Mouse (Mus musculus) liver, embryonic 13.5 days (tissue): ENCODE results near the gene Tmem82. TPM values are rescaled to one million over a fixed set of nuclear protein-coding genes. Genes with fewer than 3 reads are reported as not detected.

Experiments used
- ATAC-seq: fragments of 200-750 bp; cut with Nextera tagmentation; 2 replicates; pipeline ENCODE4 v1.8.0; 2017; ENCODE audit warnings: low read depth, mild to moderate bottlenecking, moderate number of reproducible peaks, moderate library complexity
- DNase-seq: peaks from one replicate; pipeline ENCODE4 v3.0.0; 2022
- H3K27ac ChIP-seq: fragments of 300-500 bp; sonication (generic); 2 replicates; pipeline ENCODE4 v1.5.1; 2015; ENCODE audit warnings: moderate library complexity, mild to moderate bottlenecking, inconsistent platforms
- H3K27me3 ChIP-seq: fragments of 300-500 bp; sonication (generic); 2 replicates; pipeline ENCODE4 v1.6.1; 2015; ENCODE audit warnings: mild to moderate bottlenecking, inconsistent platforms
- H3K36me3 ChIP-seq: fragments of 300-500 bp; sonication (generic); 2 replicates; pipeline ENCODE4 v1.6.1; 2015; ENCODE audit warnings: mild to moderate bottlenecking, inconsistent platforms
- H3K4me1 ChIP-seq: fragments of 300-500 bp; sonication (generic); replicated peaks from 2 replicates; pipeline ENCODE4 v1.6.1; 2015; ENCODE audit warnings: inconsistent platforms
- H3K4me2 ChIP-seq: fragments of 300-500 bp; sonication (generic); 2 replicates; pipeline ENCODE4 v1.6.1; 2015; ENCODE audit warnings: inconsistent platforms, mild to moderate bottlenecking, moderate library complexity
- H3K4me3 ChIP-seq: fragments of 300-500 bp; sonication (generic); replicated peaks from 2 replicates; pipeline ENCODE4 v1.5.1; 2015; ENCODE audit warnings: mild to moderate bottlenecking, inconsistent platforms
- H3K9ac ChIP-seq: fragments of 300-500 bp; sonication (generic); 2 replicates; pipeline ENCODE4 v1.6.1; 2015; ENCODE audit warnings: mild to moderate bottlenecking, inconsistent platforms
- H3K9me3 ChIP-seq: fragments of 300-500 bp; sonication (generic); replicated peaks from 2 replicates; pipeline ENCODE4 v1.6.1; 2016; ENCODE audit warnings: inconsistent platforms
- WGBS: fragments of 180-500 bp; shearing (Covaris S2); methylation state at CpG from one replicate; pipeline ENCODE4 v1.1.7; 2015; ENCODE audit not compliant: insufficient replicate concordance; 5-methylcytosine and 5-hydroxymethylcytosine counted together
- polyA plus RNA-seq: library from polyadenylated mRNA; unstranded; fragments of >200 nt; fragmentation: Nextera tagmentation; extraction: Ambion mirVana; gene quantifications from 2 replicates; pipeline ENCODE4 v1.2.1, GENCODE M21; 2015

The Tmem82 gene
- polyA plus RNA-seq, 1 experiment from 2014 or later = 3.7 TPM

DNA sequence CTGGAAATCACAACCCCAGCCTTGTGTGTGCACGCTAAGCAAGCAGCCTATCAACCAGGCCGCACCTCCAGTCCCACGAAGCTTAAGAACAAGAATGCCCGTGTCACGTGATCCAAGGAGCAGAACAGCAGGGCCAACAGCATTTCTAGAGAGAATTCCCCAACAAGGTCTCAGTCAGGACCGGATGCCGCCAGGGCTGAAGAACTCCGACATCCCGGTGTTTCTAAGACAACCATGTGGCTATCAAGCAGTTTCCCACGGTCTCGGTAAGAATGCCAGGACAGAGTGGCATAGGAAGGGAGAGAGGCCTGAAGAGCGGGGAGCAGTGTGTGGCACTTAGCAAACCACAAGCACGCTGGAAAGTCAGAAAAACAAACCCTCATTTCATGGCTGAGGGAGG lies 35.4 kb upstream of the Tmem82 start:
- peaks cover 22% of the 10 kb centered on the region for H3K36me3 ChIP-seq
- ATAC-seq (no peak), DNase-seq (no peak)
- WGBS = 84% methylated on average over 13 of the region's 13 CpGs
- H3K4me3 ChIP-seq = no peak overlapping the region
- H3K9me3 ChIP-seq = no peaks in the 10 kb centered on the region
- H3K27ac ChIP-seq = no peak overlapping the region
- H3K9ac ChIP-seq = no peak overlapping the region
- peaks cover 30% of the 10 kb centered on the region for H3K4me1 ChIP-seq
- no peak overlapping the region for H3K4me2 ChIP-seq
- H3K27me3 ChIP-seq = no peaks in the 10 kb centered on the region

DNA sequence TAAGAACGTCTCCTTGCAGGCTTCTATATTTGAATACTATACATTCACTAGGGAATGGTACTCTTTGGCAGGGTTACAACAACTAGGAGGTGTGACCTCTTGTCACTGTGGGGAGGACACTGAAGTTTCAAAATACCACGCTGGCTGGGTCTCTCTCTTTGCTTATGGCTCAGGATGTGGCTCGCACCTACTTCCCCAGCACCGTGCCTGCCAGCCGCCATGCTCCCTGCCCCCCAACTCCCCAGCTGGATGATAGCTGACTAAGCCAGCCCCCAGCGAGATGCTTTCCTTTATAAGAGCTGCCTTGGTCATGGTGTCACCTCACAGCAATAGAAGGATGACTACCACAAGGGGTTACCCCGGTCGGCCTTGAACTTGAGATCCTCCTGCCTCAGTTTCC lies 34.6 kb upstream of the Tmem82 start:
- no peaks in the 10 kb centered on the region for H3K27me3 ChIP-seq
- H3K9me3 ChIP-seq = no peaks in the 10 kb centered on the region
- no peak overlapping the region for H3K27ac ChIP-seq
- WGBS = 64% methylated on average over 8 of the region's 8 CpGs
- H3K4me1 ChIP-seq = peaks cover 23% of the 10 kb centered on the region
- H3K4me3 ChIP-seq = no peak overlapping the region
- H3K36me3 ChIP-seq = peaks cover 24% of the 10 kb centered on the region
- no peak overlapping the region for H3K9ac ChIP-seq
- no peak overlapping the region for H3K4me2 ChIP-seq
- DNase-seq (no peak), ATAC-seq (no peak)

DNA sequence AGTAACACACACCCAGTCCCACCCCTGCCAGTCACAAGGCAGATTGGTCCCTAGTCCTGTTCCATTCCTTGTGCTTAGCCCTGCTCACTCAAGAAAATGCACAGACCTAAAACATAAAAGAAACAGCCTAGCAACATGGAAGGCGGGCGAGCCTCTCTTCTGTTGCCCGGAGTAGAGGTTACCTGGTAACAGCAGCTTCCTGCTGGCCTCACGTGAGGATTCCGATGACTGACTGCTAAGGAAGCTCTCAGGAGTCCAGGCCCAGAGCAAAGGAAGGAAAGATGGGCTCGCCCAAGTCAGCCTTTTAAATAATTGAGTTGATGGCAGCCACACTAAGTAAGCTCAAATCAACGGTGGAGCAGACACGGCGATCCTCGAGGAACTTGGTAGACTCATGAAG lies 33.5 kb upstream of the Tmem82 start:
- Histone ChIP-seq H3K27ac (no peak overlapping the region), H3K27me3 (no peaks in the 10 kb centered on the region), H3K4me1 (peaks cover 16% of the 10 kb centered on the region), H3K36me3 (peaks cover 21% of the 10 kb centered on the region), H3K4me2 (no peak overlapping the region), H3K9ac (no peak overlapping the region), H3K4me3 (no peak overlapping the region), H3K9me3 (no peaks in the 10 kb centered on the region)
- no peak for DNase-seq
- ATAC-seq = no peak
- WGBS = 82% methylated on average over 10 of the region's 10 CpGs

DNA sequence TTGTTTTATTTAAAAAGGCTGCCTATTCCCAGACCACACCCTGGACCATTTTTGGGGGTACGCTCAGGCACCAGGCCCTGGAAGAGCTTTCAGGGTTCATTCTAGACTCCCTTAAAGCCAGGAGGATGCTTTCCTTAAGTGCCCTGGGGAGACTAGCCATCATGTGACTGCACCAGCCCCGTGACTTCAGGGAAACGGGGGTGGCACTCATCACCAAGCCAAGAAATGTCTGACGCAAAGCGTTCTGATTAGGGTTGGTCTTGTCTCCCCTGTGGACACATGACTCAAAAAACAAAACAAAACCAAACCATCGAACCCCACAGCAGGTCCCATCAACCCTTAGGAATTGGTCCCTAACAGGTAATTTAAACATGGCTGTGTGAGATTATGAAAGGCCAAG lies 32.9 kb upstream of the Tmem82 start:
- Histone ChIP-seq H3K4me2 (no peak overlapping the region), H3K27me3 (no peaks in the 10 kb centered on the region), H3K4me1 (peaks cover 10% of the 10 kb centered on the region), H3K36me3 (peaks cover 21% of the 10 kb centered on the region), H3K4me3 (no peak overlapping the region), H3K27ac (no peak overlapping the region), H3K9ac (no peak overlapping the region), H3K9me3 (no peaks in the 10 kb centered on the region)
- no peak for ATAC-seq
- no peak for DNase-seq
- 82% methylated on average over 6 of the region's 6 CpGs for WGBS

DNA sequence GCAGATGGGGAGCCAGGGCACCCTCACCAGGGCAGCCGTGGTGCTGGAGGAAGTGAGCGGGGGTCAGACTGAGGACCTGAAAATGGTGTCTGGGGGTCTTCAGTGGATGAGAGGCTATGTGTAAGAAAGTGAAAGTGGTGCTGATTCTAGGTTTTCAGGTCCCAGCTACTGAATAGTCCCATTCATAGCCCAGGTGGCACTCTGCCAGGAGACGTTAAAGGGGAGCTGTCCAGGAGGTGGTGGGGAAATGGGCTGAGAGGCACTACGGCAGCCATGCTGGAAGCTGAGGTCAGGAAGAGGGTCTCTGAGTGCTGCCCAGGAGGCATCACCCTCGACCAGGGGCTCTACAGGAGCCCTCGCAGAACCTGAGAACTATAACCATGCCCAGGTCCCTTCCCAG lies 30.8 kb upstream of the Tmem82 start:
- no peak overlapping the region for H3K4me2 ChIP-seq
- H3K27ac ChIP-seq = no peak overlapping the region
- H3K27me3 ChIP-seq = no peaks in the 10 kb centered on the region
- WGBS = 77% methylated on average over 6 of the region's 6 CpGs
- H3K4me3 ChIP-seq = no peak overlapping the region
- H3K9me3 ChIP-seq = no peaks in the 10 kb centered on the region
- peaks cover 20% of the 10 kb centered on the region for H3K36me3 ChIP-seq
- no peak overlapping the region for H3K9ac ChIP-seq
- ATAC-seq = no peak
- 0 out of 2 replicates have a peak, but pooled peaks cover 2% of the 10 kb centered on the region for H3K4me1 ChIP-seq
- DNase-seq = no peak

DNA sequence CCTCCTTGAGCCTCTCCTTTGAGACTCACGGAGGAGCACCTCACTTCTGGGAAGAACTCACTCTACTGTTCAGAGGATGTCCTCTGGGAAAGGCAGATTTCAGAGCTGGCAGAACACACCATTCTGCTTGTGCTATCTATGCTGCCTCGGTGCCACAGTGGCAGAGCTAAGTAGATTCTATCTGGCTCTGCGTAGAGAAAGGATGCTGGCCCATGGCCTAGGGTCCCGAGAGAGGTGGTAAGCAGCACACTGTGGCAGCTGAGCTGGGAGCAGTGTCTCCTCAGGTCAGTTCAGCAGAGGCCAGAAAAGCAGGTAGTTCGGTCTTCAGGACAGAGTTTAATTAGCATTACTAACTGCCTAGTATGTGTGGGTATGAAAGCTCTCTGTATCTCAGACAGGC lies 29.8 kb upstream of the Tmem82 start:
- no peak for ATAC-seq

DNA sequence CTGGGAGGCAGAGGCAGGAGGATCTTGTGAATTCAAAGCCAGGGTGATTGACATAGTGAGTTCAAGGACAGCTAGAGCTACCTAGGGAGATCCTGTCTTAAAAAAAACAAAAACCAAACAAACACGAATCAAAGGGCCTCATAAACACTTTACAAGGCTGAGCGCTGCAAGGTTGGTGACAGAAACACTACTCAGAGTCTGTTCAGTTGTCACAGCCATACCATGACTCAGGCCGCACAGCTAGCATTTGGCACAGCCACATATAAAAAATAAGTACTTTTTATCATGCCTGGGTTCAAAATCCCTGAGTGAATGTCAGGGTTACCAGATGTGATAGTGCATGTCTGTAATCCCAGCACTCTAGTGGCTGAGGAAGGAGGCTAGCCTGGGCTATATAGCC lies 28.8 kb upstream of the Tmem82 start:
- H3K36me3 ChIP-seq = peaks cover 10% of the 10 kb centered on the region; the same call in 1 of the 2 replicates
- H3K4me1 ChIP-seq = no peaks in the 10 kb centered on the region; the same call in 1 of the 2 replicates
- no peak overlapping the region for H3K9ac ChIP-seq
- ATAC-seq (no peak), DNase-seq (no peak)
- no peak overlapping the region for H3K4me3 ChIP-seq
- H3K4me2 ChIP-seq = no peak overlapping the region
- WGBS = 69% methylated on average over 3 of the region's 3 CpGs
- H3K27me3 ChIP-seq = no peaks in the 10 kb centered on the region
- no peaks in the 10 kb centered on the region for H3K9me3 ChIP-seq
- H3K27ac ChIP-seq = no peak overlapping the region

More for the DNA sequence above, 29.8 kb upstream of the Tmem82 start:
- 87% methylated on average over 5 of the region's 5 CpGs for WGBS
- Histone ChIP-seq H3K36me3 (peaks cover 12% of the 10 kb centered on the region; the same call in 1 of the 2 replicates), H3K27me3 (no peaks in the 10 kb centered on the region), H3K9me3 (no peaks in the 10 kb centered on the region), H3K9ac (no peak overlapping the region), H3K4me1 (peaks cover 2% of the 10 kb centered on the region; the same call in 1 of the 2 replicates), H3K4me3 (no peak overlapping the region), H3K4me2 (no peak overlapping the region), H3K27ac (no peak overlapping the region)
- DNase-seq = no peak

DNA sequence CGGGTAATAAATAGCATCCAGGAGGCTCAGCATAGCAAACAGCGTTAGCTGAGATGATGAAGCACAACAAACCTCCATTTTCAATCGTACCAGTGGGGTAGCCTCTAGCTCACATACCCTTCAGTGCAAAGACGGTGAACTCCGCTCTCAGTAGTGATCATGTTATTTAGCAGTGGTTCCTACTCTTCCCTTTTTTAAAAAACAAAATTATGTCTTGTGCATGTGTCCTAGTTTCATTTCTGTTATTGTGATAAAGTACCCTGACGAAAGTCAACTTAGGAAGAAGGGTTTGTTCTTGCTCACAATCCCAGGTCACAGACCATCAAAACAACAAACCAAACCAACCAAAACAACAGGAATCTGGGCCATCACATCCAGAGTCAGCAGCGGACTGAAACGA lies 27.6 kb upstream of the Tmem82 start:
- H3K4me2 ChIP-seq = no peak overlapping the region
- H3K27me3 ChIP-seq = no peaks in the 10 kb centered on the region
- no peaks in the 10 kb centered on the region; the same call in 1 of the 2 replicates for H3K4me1 ChIP-seq
- no peaks in the 10 kb centered on the region for H3K9me3 ChIP-seq
- no peak overlapping the region for H3K9ac ChIP-seq
- no peak overlapping the region for H3K27ac ChIP-seq
- no peak overlapping the region for H3K4me3 ChIP-seq
- ATAC-seq (no peak), DNase-seq (no peak)
- 85% methylated on average over 8 of the region's 8 CpGs for WGBS
- peaks cover 18% of the 10 kb centered on the region for H3K36me3 ChIP-seq

DNA sequence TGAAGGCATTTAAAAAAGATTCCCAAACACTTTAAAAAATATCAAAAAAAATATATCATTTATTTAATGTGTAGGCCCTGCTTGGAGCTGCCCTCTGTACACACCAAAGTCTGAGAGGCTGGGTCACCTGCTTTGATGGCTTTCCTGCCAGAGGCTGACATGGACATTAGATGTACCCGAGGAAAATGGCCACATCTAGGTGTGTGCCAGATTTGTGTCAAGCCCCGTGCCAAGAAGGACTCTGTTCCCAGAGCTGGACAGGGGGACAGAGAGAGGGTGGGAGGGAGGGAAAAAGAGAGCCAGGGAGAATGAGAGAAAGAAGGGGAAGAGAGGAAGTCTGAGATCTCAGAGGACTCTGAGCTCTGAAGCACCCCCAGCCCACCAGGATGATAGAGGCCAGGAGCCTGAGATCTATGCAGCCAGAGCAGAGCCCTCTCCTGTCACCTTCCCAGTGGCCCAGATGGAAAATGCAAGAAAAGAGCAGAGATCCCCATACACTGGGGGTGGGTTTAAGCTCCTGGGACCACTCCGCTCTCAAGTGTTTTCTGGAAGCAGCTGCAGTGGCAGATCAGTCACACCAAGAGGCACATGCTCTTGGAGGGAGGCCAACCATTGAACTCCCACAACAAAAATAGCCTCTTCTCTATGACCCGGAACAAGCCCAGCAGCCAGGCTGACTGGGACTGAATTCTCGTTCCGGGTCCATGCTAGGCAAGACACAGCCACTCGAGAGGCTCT lies 24.9 kb upstream of the Tmem82 start:
- H3K4me1 ChIP-seq = no peaks in the 10 kb centered on the region; the same call in 1 of the 2 replicates
- H3K36me3 ChIP-seq = peaks cover 26% of the 10 kb centered on the region
- no peak overlapping the region for H3K4me2 ChIP-seq
- H3K9ac ChIP-seq = no peak overlapping the region
- H3K27me3 ChIP-seq = no peaks in the 10 kb centered on the region
- ATAC-seq (no peak), DNase-seq (no peak)
- H3K4me3 ChIP-seq = no peak overlapping the region
- 67% methylated on average over 7 of the region's 7 CpGs for WGBS
- H3K9me3 ChIP-seq = no peaks in the 10 kb centered on the region
- no peak overlapping the region for H3K27ac ChIP-seq

DNA sequence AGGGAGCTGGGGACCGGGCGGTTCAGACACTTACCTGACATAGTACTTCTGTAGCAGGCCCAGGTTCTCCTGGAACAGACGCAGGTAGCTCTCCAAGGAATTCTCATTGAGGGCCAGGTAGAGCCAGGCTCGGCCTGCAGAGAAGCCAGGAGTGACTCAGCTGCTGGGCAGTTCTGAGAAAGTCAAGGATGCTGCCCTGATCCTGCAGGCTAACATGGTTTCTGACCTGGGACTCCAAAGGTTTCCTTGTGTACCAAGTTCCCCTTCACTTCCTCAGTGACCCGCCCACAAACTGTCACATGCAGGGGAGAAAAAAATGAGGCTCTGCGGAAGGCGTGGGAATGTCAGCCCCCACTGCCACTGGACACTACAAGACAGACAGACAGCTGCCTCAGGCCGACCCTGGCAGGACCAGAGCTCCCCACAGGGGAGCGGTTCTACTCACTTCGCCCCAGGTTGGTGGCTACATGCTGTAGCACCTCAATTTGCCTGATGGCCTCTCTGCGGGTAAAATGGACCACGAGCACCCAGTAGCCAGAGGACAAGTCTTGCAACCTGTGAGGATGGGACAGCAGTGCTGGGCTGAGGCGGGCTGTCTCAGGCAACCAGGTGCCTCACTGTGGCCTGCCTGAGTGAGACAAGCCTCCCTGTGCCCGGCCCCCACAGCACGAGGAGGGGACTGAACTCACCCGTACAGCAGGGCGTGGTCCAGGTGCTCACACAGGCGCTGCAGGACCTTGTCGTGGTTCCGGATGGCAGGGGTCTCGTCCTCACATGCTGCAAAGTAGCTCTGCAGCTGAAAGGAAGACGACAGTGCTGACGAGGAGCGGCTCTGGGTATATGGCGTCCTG lies 23.8 kb upstream of the Tmem82 start:
- no peak overlapping the region for H3K27ac ChIP-seq
- DNase-seq = no peak
- 84% methylated on average over 25 of the region's 25 CpGs for WGBS
- H3K4me3 ChIP-seq = no peak overlapping the region
- H3K27me3 ChIP-seq = no peaks in the 10 kb centered on the region
- no peak for ATAC-seq
- H3K4me2 ChIP-seq = no peak overlapping the region
- H3K36me3 ChIP-seq = peaks cover 31% of the 10 kb centered on the region
- H3K4me1 ChIP-seq = no peaks in the 10 kb centered on the region; the same call in 1 of the 2 replicates
- no peak overlapping the region for H3K9ac ChIP-seq
- no peaks in the 10 kb centered on the region for H3K9me3 ChIP-seq

DNA sequence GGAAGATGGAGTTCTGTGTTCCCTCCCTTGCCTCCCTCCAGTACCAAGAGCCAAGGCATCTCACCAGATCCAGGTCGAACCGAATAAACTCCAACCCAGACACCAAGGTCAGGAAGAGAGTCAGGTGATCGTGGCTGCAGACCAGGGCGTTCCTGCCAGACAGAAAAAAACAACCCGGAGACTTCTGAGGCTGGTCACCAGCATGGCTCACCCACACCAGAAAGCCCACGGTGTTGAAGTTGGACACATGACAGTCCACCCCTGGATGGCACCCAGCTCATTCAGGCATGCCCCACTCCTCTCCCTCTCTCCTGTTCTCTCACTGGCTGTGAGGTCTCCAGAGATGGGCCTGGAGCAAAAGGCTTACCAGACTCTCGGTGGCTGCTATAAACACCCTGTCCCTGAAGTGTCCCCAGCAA lies 22.9 kb upstream of the Tmem82 start:
- no peak overlapping the region for H3K4me3 ChIP-seq
- no peaks in the 10 kb centered on the region for H3K27me3 ChIP-seq
- no peaks in the 10 kb centered on the region for H3K9me3 ChIP-seq
- H3K36me3 ChIP-seq = peaks cover 31% of the 10 kb centered on the region
- ATAC-seq = no peak
- H3K27ac ChIP-seq = no peak overlapping the region
- WGBS = 77% methylated on average over 7 of the region's 7 CpGs
- no peak overlapping the region for H3K4me2 ChIP-seq
- no peak for DNase-seq
- H3K4me1 ChIP-seq = no peaks in the 10 kb centered on the region; the same call in 1 of the 2 replicates
- no peak overlapping the region for H3K9ac ChIP-seq
